Mouse (Mus musculus) right cerebral cortex, postnatal 14 days (tissue): Measurements from ENCODE around the gene Cacna1d.

Experiments used
- DNase-seq: peaks from one replicate; pipeline ENCODE4 v3.0.0; 2022

Gene Cacna1d

GRCm38 (mm10) chr14:30196235-30196634, 295.0 kb downstream of the Cacna1d start:
- DNase-seq = no peak

GRCm38 (mm10) chr14:30190308-30190971, 300.8 kb downstream of the Cacna1d start:
- DNase-seq = no peak

GRCm38 (mm10) chr14:30185616-30186274, 305.5 kb downstream of the Cacna1d start:
- no peak for DNase-seq

- no peak for DNase-seq
Observed at GRCm38 (mm10) chr14:30184445-30185152, 306.7 kb downstream of the Cacna1d start.

GRCm38 (mm10) chr14:30184013-30184412, 307.2 kb downstream of the Cacna1d start:
- no peak for DNase-seq

- no peak for DNase-seq
Observed at GRCm38 (mm10) chr14:30182624-30183524, 308.4 kb downstream of the Cacna1d start.

- DNase-seq = no peak
Observed at GRCm38 (mm10) chr14:30178306-30178705, 312.9 kb downstream of the Cacna1d start.

- no peak for DNase-seq
Observed at GRCm38 (mm10) chr14:30177850-30178249, 313.4 kb downstream of the Cacna1d start.

GRCm38 (mm10) chr14:30175362-30175761, 315.9 kb downstream of the Cacna1d start:
- no peak for DNase-seq

GRCm38 (mm10) chr14:30172821-30173755, 318.2 kb downstream of the Cacna1d start:
- no peak for DNase-seq

- DNase-seq = no peak
Observed at GRCm38 (mm10) chr14:30171593-30171992, 319.7 kb downstream of the Cacna1d start.

- no peak for DNase-seq
Observed at GRCm38 (mm10) chr14:30171008-30171407, 320.2 kb downstream of the Cacna1d start.

GRCm38 (mm10) chr14:30169455-30169854, 321.8 kb downstream of the Cacna1d start:
- no peak for DNase-seq

GRCm38 (mm10) chr14:30168902-30169301, 322.4 kb downstream of the Cacna1d start:
- DNase-seq = no peak

GRCm38 (mm10) chr14:30168387-30168786, 322.9 kb downstream of the Cacna1d start:
- DNase-seq = no peak

- no peak for DNase-seq
Observed at GRCm38 (mm10) chr14:30167606-30168005, 323.6 kb downstream of the Cacna1d start.

GRCm38 (mm10) chr14:30166036-30166435, 325.2 kb downstream of the Cacna1d start:
- DNase-seq = no peak

GRCm38 (mm10) chr14:30163733-30164708, 327.2 kb downstream of the Cacna1d start:
- peak; percentile 58 for DNase-seq

- DNase-seq = peak; percentile 54
Observed at GRCm38 (mm10) chr14:30147774-30148173, 343.5 kb downstream of the Cacna1d start.

- DNase-seq = no peak
Observed at GRCm38 (mm10) chr14:30138379-30138964, 352.8 kb downstream of the Cacna1d start.
